Mouse (Mus musculus): ENCODE measurements around the gene Fzr1.

DNA sequence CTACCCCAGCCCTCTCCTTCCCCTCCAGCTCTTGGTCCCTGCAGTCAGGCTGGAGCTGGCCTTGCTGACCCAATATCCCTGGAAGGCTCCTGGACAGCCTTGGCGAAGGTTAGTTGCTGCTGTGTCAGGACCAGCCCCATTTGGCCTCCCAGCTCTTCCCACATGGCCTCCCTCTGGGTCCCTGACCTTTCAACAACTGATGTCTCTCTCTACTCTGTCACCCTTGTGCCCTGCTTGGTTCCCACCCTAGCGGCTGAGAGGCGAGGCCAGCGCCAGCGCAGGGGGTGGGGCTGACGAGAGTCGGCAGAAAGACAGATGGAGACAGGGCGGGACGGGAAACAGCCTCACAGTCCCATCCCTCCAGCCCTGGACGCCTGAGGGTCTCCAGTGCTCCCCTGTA is 49.9 kb downstream of the Fzr1 start, which contains the start of gene Tbxa2r:
- TF ChIP-seq HCFC1 (IDR thresholded peaks at IDR 0.05; ENCODE audit: low read depth, low read length) (no peak), MAFK (IDR thresholded peaks at IDR 0.05; ENCODE audit: borderline replicate concordance, low read depth, low read length) (no peak), E2F4 (IDR thresholded peaks at IDR 0.05; ENCODE audit: borderline replicate concordance, low read depth, low read length) (no peak), CTCF (IDR thresholded peaks at IDR 0.05 in 2 of 3, conservative IDR thresholded peaks at IDR 0.05 in 1 of 3; ENCODE audit: control insufficient read depth in 1 of 3, insufficient read depth in 1 of 3, low read depth in 2 of 3, low read length in 3 of 3, poor library complexity in 1 of 3, severe bottlenecking in 1 of 3) (no peak), JUND (IDR thresholded peaks at IDR 0.05; ENCODE audit: low read depth, low read length) (no peak)

Measured in MEL (cell line).